Mouse (Mus musculus) cerebellum, postnatal 36 days (tissue): Measurements from ENCODE around the gene 2210011C24Rik.

ENCODE experiments used
- DNase-seq, 2 experiments: peaks; one replicate each; pipeline ENCODE4 v3.0.0; 2021 to 2022; ENCODE audit warnings: mixed read lengths in 2 of 2

Gene 2210011C24Rik

GRCm38 (mm10) chr8:84011705-84012498 is at the start of gene 2210011C24Rik:
TSS of gene 2210011C24Rik (minus strand) at chr8:84012171.
- DNase-seq: no peak

- DNase-seq: no peak
Measured at GRCm38 (mm10) chr8:84060245-84060644, 48.3 kb upstream of the 2210011C24Rik start.

GRCm38 (mm10) chr8:84059226-84059625 is 47.3 kb upstream of the 2210011C24Rik start:
- DNase-seq: no peak

- DNase-seq: no peak
Measured at GRCm38 (mm10) chr8:84057827-84058226, 45.9 kb upstream of the 2210011C24Rik start.

- no peak for DNase-seq
Measured at GRCm38 (mm10) chr8:84053229-84053628, 41.3 kb upstream of the 2210011C24Rik start.

GRCm38 (mm10) chr8:84052746-84053145 is 40.8 kb upstream of the 2210011C24Rik start:
- DNase-seq: no peak

- DNase-seq: no peak
Measured at GRCm38 (mm10) chr8:84048171-84048570, 36.2 kb upstream of the 2210011C24Rik start.

- DNase-seq: no peak
Measured at GRCm38 (mm10) chr8:84046505-84046904, 34.5 kb upstream of the 2210011C24Rik start.

- no peak for DNase-seq
Measured at GRCm38 (mm10) chr8:84044900-84045299, 32.9 kb upstream of the 2210011C24Rik start, which contains the start of gene Rln3. TSS of gene Rln3 (minus strand) at chr8:84045000.

- no peak for DNase-seq
Measured at GRCm38 (mm10) chr8:84044103-84044502, 32.1 kb upstream of the 2210011C24Rik start.

GRCm38 (mm10) chr8:84042948-84043342 is 31.0 kb upstream of the 2210011C24Rik start:
- DNase-seq: no peak

GRCm38 (mm10) chr8:84042066-84042947 is 30.3 kb upstream of the 2210011C24Rik start, which contains the start of gene Il27ra:
TSS of gene Il27ra (minus strand) at chr8:84042589.
- DNase-seq: peak; percentile 20 to 49

- DNase-seq: peak; percentile 75 to 81
Measured at GRCm38 (mm10) chr8:84039050-84039449, 27.1 kb upstream of the 2210011C24Rik start.

GRCm38 (mm10) chr8:84038015-84038414 is 26.0 kb upstream of the 2210011C24Rik start:
- no peak for DNase-seq

- no peak for DNase-seq
Measured at GRCm38 (mm10) chr8:84032777-84033176, 20.8 kb upstream of the 2210011C24Rik start.

GRCm38 (mm10) chr8:84029272-84029671 is 17.3 kb upstream of the 2210011C24Rik start:
- DNase-seq: no peak

- DNase-seq: no peak
Measured at GRCm38 (mm10) chr8:84027449-84027848, 15.5 kb upstream of the 2210011C24Rik start.

GRCm38 (mm10) chr8:84025863-84026262 is 13.9 kb upstream of the 2210011C24Rik start:
- no peak for DNase-seq

GRCm38 (mm10) chr8:84024171-84024570 is 12.2 kb upstream of the 2210011C24Rik start:
- DNase-seq: peak; percentile 34 to 51

GRCm38 (mm10) chr8:84023631-84024030 is 11.7 kb upstream of the 2210011C24Rik start:
- DNase-seq: no peak

GRCm38 (mm10) chr8:84023085-84023484 is 11.1 kb upstream of the 2210011C24Rik start:
- DNase-seq: no peak

- DNase-seq: no peak
Measured at GRCm38 (mm10) chr8:84021569-84021968, 9.6 kb upstream of the 2210011C24Rik start.

- no peak for DNase-seq
Measured at GRCm38 (mm10) chr8:84021096-84021495, 9.1 kb upstream of the 2210011C24Rik start, which contains the start of gene Palm3. TSS of gene Palm3 (plus strand) at chr8:84021471.
